ENCODE assay signal across 10 mouse cellular contexts in genomic region chr16:57479776-57480175, GRCm38 (mm10).
DNase-seq lines count a peak whose midpoint lies in the region; ATAC-seq and TF ChIP-seq lines count a peak whose summit lies in the region.
"Had no signal": no experiment of that assay in that cellular context is flagged by ENCODE, and none has a peak within 500 bp of the region (broad histone marks: within the 10 kb centered on the region; RNA-seq: fewer than 3 reads in every experiment).

No protein-coding gene starts in this region.

- no peak overlapping the region for H3K4me3 ChIP-seq in forebrain, embryonic 11.5 days (ENCODE audit: low read depth, low read length)
- H3K4me3 ChIP-seq in forebrain, embryonic 10.5 days: no peak overlapping the region
- no peak overlapping the region for H3K4me3 ChIP-seq in midbrain, embryonic 11.5 days (ENCODE audit: low read depth, low read length)
- H3K4me3 ChIP-seq in midbrain, embryonic 16.5 days (ENCODE audit: low read depth, low read length): no peak overlapping the region
- no peak overlapping the region for H3K4me3 ChIP-seq in hindbrain, embryonic 13.5 days
- no peak overlapping the region for H3K4me3 ChIP-seq in liver, postnatal 0 days (ENCODE audit: low read depth, low read length)
- H3K4me3 ChIP-seq: liver, embryonic 15.5 days had no signal

- ATAC-seq in forebrain, embryonic 11.5 days (replicated peaks; ENCODE audit: low FRiP score): peak; percentile 63; the same call in 1 of the 2 replicates
- ATAC-seq in midbrain, embryonic 11.5 days (ENCODE audit: low FRiP score): peak; percentile 64; the same call in 1 of the 2 replicates
- ATAC-seq in midbrain, embryonic 16.5 days: no peak
- peak; percentile 86 for ATAC-seq in hindbrain, embryonic 13.5 days (ENCODE audit: low FRiP score)
- ATAC-seq in liver, postnatal 0 days: no peak

- no peaks in the 10 kb centered on the region for H3K9me3 ChIP-seq in forebrain, embryonic 11.5 days (ENCODE audit: control insufficient read depth, low read length)
- H3K9me3 ChIP-seq in forebrain, embryonic 10.5 days: peaks cover 7% of the 10 kb centered on the region; the same call in 1 of the 2 replicates
- H3K9me3 ChIP-seq in midbrain, embryonic 11.5 days (ENCODE audit: control insufficient read depth, low read length): no peaks in the 10 kb centered on the region
- H3K9me3 ChIP-seq in midbrain, embryonic 16.5 days (replicated peaks; ENCODE audit: control insufficient read depth, low read length, poor library complexity, severe bottlenecking): no peaks in the 10 kb centered on the region
- H3K9me3 ChIP-seq in hindbrain, embryonic 13.5 days: no peaks in the 10 kb centered on the region
- no peaks in the 10 kb centered on the region; the same call in 1 of the 2 replicates for H3K9me3 ChIP-seq in liver, postnatal 0 days (ENCODE audit: low read length)
- H3K9me3 ChIP-seq: liver, embryonic 15.5 days had no signal

- H3K27me3 ChIP-seq in forebrain, embryonic 11.5 days (ENCODE audit: control insufficient read depth, insufficient read depth, low read length): no peaks in the 10 kb centered on the region
- no peaks in the 10 kb centered on the region for H3K27me3 ChIP-seq in forebrain, embryonic 10.5 days (ENCODE audit: poor library complexity, severe bottlenecking)
- no peaks in the 10 kb centered on the region for H3K27me3 ChIP-seq in midbrain, embryonic 11.5 days (ENCODE audit: control insufficient read depth, insufficient read depth, low read length)
- no peaks in the 10 kb centered on the region for H3K27me3 ChIP-seq in midbrain, embryonic 16.5 days (ENCODE audit: control insufficient read depth, insufficient read depth, low read depth, low read length)
- no peaks in the 10 kb centered on the region for H3K27me3 ChIP-seq in hindbrain, embryonic 13.5 days
- no peaks in the 10 kb centered on the region for H3K27me3 ChIP-seq in liver, postnatal 0 days (ENCODE audit: insufficient read depth, low read length)
- H3K27me3 ChIP-seq: liver, embryonic 15.5 days had no signal

- H3K4me2 ChIP-seq in forebrain, embryonic 11.5 days (ENCODE audit: low read depth, low read length, severe bottlenecking): no peak overlapping the region
- H3K4me2 ChIP-seq in midbrain, embryonic 11.5 days: no peak overlapping the region
- H3K4me2 ChIP-seq in midbrain, embryonic 16.5 days (ENCODE audit: low read length): no peak overlapping the region
- no peak overlapping the region for H3K4me2 ChIP-seq in hindbrain, embryonic 13.5 days
- no peak overlapping the region for H3K4me2 ChIP-seq in liver, postnatal 0 days (ENCODE audit: low read depth, low read length)
- H3K4me2 ChIP-seq: liver, embryonic 15.5 days had no signal

- no peak overlapping the region for H3K9ac ChIP-seq in forebrain, embryonic 11.5 days (ENCODE audit: low read length)
- no peak overlapping the region for H3K9ac ChIP-seq in midbrain, embryonic 11.5 days (ENCODE audit: low read length)
- no peak overlapping the region for H3K9ac ChIP-seq in midbrain, embryonic 16.5 days (ENCODE audit: low read depth, low read length)
- H3K9ac ChIP-seq in hindbrain, embryonic 13.5 days: no peak overlapping the region
- no peak overlapping the region for H3K9ac ChIP-seq in liver, postnatal 0 days (replicated peaks)
- H3K9ac ChIP-seq: liver, embryonic 15.5 days had no signal

- no peaks in the 10 kb centered on the region for H3K4me1 ChIP-seq in forebrain, embryonic 11.5 days (replicated peaks; ENCODE audit: control insufficient read depth, insufficient read depth, low read length)
- no peaks in the 10 kb centered on the region for H3K4me1 ChIP-seq in forebrain, embryonic 10.5 days
- no peaks in the 10 kb centered on the region for H3K4me1 ChIP-seq in midbrain, embryonic 11.5 days (ENCODE audit: control insufficient read depth, insufficient read depth, low read length)
- H3K4me1 ChIP-seq in midbrain, embryonic 16.5 days (ENCODE audit: control insufficient read depth, insufficient read depth, low read length): no peaks in the 10 kb centered on the region
- peaks cover 7% of the 10 kb centered on the region; the same call in 1 of the 2 replicates for H3K4me1 ChIP-seq in hindbrain, embryonic 13.5 days (replicated peaks)
- H3K4me1 ChIP-seq in liver, postnatal 0 days (ENCODE audit: insufficient read depth): no peaks in the 10 kb centered on the region; the same call in 1 of the 2 replicates
- H3K4me1 ChIP-seq: liver, embryonic 15.5 days had no signal

- no peak for DNase-seq in forebrain, embryonic 11.5 days (ENCODE audit: low spot score)
- DNase-seq in forebrain, embryonic 10.5 days (ENCODE audit: extremely low spot score, low spot score): no peak
- no peak for DNase-seq in midbrain, embryonic 11.5 days (ENCODE audit: low spot score, missing footprints)
- peak; percentile 33 for DNase-seq in retina, embryonic 14.5 days (ENCODE audit: low spot score)
- DNase-seq in liver, postnatal 0 days: no peak
- DNase-seq in left cerebral cortex, adult 18-20 months (ENCODE audit: low spot score in 2 of 2): no peak
- DNase-seq: gastrocnemius, postnatal 25 days had no signal

- H3K27ac ChIP-seq in forebrain, embryonic 11.5 days (ENCODE audit: low read depth, low read length): no peak overlapping the region
- no peak overlapping the region for H3K27ac ChIP-seq in forebrain, embryonic 10.5 days
- no peak overlapping the region for H3K27ac ChIP-seq in midbrain, embryonic 11.5 days (ENCODE audit: low read depth, low read length)
- no peak overlapping the region for H3K27ac ChIP-seq in midbrain, embryonic 16.5 days (ENCODE audit: low read length)
- H3K27ac ChIP-seq in hindbrain, embryonic 13.5 days: no peak overlapping the region
- no peak overlapping the region for H3K27ac ChIP-seq in liver, postnatal 0 days (ENCODE audit: low read depth)
- H3K27ac ChIP-seq: liver, embryonic 15.5 days had no signal

- TF ChIP-seq CTCF in liver, postnatal 0 days (IDR thresholded peaks at IDR 0.05; ENCODE audit: low read depth): no peak

- H3K36me3 ChIP-seq in forebrain, embryonic 11.5 days (ENCODE audit: control insufficient read depth, insufficient read depth, low read length): no peaks in the 10 kb centered on the region
- no peaks in the 10 kb centered on the region for H3K36me3 ChIP-seq in forebrain, embryonic 10.5 days (replicated peaks)
- no peaks in the 10 kb centered on the region for H3K36me3 ChIP-seq in midbrain, embryonic 11.5 days (ENCODE audit: control insufficient read depth, insufficient read depth, low read length)
- no peaks in the 10 kb centered on the region for H3K36me3 ChIP-seq in midbrain, embryonic 16.5 days (ENCODE audit: control insufficient read depth, insufficient read depth, low read length)
- no peaks in the 10 kb centered on the region for H3K36me3 ChIP-seq in hindbrain, embryonic 13.5 days
- H3K36me3 ChIP-seq in liver, postnatal 0 days (replicated peaks; ENCODE audit: insufficient read depth, low read length): no peaks in the 10 kb centered on the region
- H3K36me3 ChIP-seq: liver, embryonic 15.5 days had no signal

- WGBS in forebrain, embryonic 11.5 days: 82% methylated on average over 5 of the region's 5 CpGs
- WGBS in forebrain, embryonic 10.5 days: 92% methylated on average over 5 of the region's 5 CpGs
- WGBS in midbrain, embryonic 11.5 days: 91% methylated on average over 5 of the region's 5 CpGs
- WGBS in midbrain, embryonic 16.5 days: 66% methylated on average over 5 of the region's 5 CpGs
- WGBS in hindbrain, embryonic 13.5 days: 64% methylated on average over 5 of the region's 5 CpGs
- WGBS in liver, postnatal 0 days (ENCODE audit: insufficient replicate concordance): 57% methylated on average over 5 of the region's 5 CpGs

- TF ChIP-seq EP300 in liver, postnatal 0 days (IDR thresholded peaks at IDR 0.05; ENCODE audit: low read depth): no peak

Comparison
In these comparisons a context has a peak if more than half of its experiments do, and no peak if none do; other contexts are left out.
1. ATAC-seq: peak in forebrain, embryonic 11.5 days (single experiment), midbrain, embryonic 11.5 days (single experiment) and hindbrain, embryonic 13.5 days (single experiment); none in midbrain, embryonic 16.5 days (single experiment) and liver, postnatal 0 days (single experiment).